Mouse (Mus musculus) neural tube, embryonic 13.5 days (tissue): ENCODE measurements around the gene Rsg1. TPM values are rescaled to one million over a fixed set of nuclear protein-coding genes. Genes with fewer than 3 reads are reported as not detected.

Experiments
- ATAC-seq: fragments of 200-750 bp; cut with Nextera tagmentation; 2 replicates; pipeline ENCODE4 v1.8.0; 2017; ENCODE audit warnings: low read depth, mild to moderate bottlenecking, moderate TSS enrichment, moderate library complexity
- H3K27ac ChIP-seq: fragments of 300-500 bp; sonication (generic); replicated peaks from 2 replicates; pipeline ENCODE4 v1.5.1; 2015; ENCODE audit warnings: moderate library complexity, mild to moderate bottlenecking, inconsistent platforms
- H3K27me3 ChIP-seq: fragments of 300-500 bp; sonication (generic); 2 replicates; pipeline ENCODE4 v1.6.1; 2015; ENCODE audit warnings: mild to moderate bottlenecking, inconsistent platforms
- H3K36me3 ChIP-seq: fragments of 300-500 bp; sonication (generic); 2 replicates; pipeline ENCODE4 v1.6.1; 2015; ENCODE audit warnings: mild to moderate bottlenecking, inconsistent platforms
- H3K4me1 ChIP-seq: fragments of 300-500 bp; sonication (generic); replicated peaks from 2 replicates; pipeline ENCODE4 v1.6.1; 2015; ENCODE audit warnings: inconsistent platforms
- H3K4me2 ChIP-seq: fragments of 300-500 bp; sonication (generic); 2 replicates; pipeline ENCODE4 v1.6.1; 2015; ENCODE audit warnings: inconsistent platforms, mild to moderate bottlenecking, moderate library complexity
- H3K4me3 ChIP-seq: fragments of 300-500 bp; sonication (generic); 2 replicates; pipeline ENCODE4 v1.5.1; 2015; ENCODE audit warnings: mild to moderate bottlenecking, inconsistent platforms
- H3K9ac ChIP-seq: fragments of 300-500 bp; sonication (generic); 2 replicates; pipeline ENCODE4 v1.6.1; 2015; ENCODE audit warnings: moderate library complexity, mild to moderate bottlenecking, inconsistent platforms
- H3K9me3 ChIP-seq: fragments of 300-500 bp; sonication (generic); 2 replicates; pipeline ENCODE4 v1.6.1; 2016; ENCODE audit warnings: inconsistent platforms
- WGBS: fragments of 180-500 bp; shearing (Covaris S2); methylation state at CpG from one replicate; pipeline ENCODE4 v1.1.7; 2015; 5-methylcytosine and 5-hydroxymethylcytosine counted together
- polyA plus RNA-seq: library from polyadenylated mRNA; unstranded; fragments of >200 nt; fragmentation: Nextera tagmentation; extraction: Ambion mirVana; gene quantifications from 2 replicates; pipeline ENCODE4 v1.2.1, GENCODE M21; 2015

Rsg1 gene
- polyA plus RNA-seq, 1 experiment from 2014 or later = 6.4 TPM

- Histone ChIP-seq H3K4me1 (peaks cover 22% of the 10 kb centered on the region), H3K4me3 (no peak overlapping the region), H3K9me3 (no peaks in the 10 kb centered on the region), H3K4me2 (no peak overlapping the region), H3K9ac (no peak overlapping the region), H3K36me3 (no peaks in the 10 kb centered on the region), H3K27ac (no peak overlapping the region), H3K27me3 (peaks cover 40% of the 10 kb centered on the region)
- WGBS = 69% methylated on average over 2 of the region's 2 CpGs
- no peak for ATAC-seq
These were observed 38.9 kb downstream of the Rsg1 start for GRCm38 (mm10) chr4:141252641-141253040.

GRCm38 (mm10) chr4:141254234-141254633, 40.5 kb downstream of the Rsg1 start:
- no peak overlapping the region for H3K4me3 ChIP-seq
- H3K36me3 ChIP-seq = no peaks in the 10 kb centered on the region
- peak overlapping the region; percentile 49 for H3K27ac ChIP-seq
- H3K4me2 ChIP-seq = no peak overlapping the region
- peak; percentile 51 for ATAC-seq
- peaks cover 12% of the 10 kb centered on the region for H3K4me1 ChIP-seq
- H3K27me3 ChIP-seq = peaks cover 24% of the 10 kb centered on the region
- no peaks in the 10 kb centered on the region for H3K9me3 ChIP-seq
- 57% methylated on average over 16 of the region's 16 CpGs for WGBS
- no peak overlapping the region for H3K9ac ChIP-seq

- Histone ChIP-seq H3K4me2 (no peak overlapping the region), H3K4me3 (no peak overlapping the region), H3K36me3 (no peaks in the 10 kb centered on the region), H3K27ac (no peak overlapping the region), H3K27me3 (0 out of 2 replicates have a peak, but pooled peaks cover 3% of the 10 kb centered on the region), H3K9me3 (no peaks in the 10 kb centered on the region), H3K9ac (no peak overlapping the region), H3K4me1 (peaks cover 12% of the 10 kb centered on the region)
- 67% methylated on average over 5 of the region's 5 CpGs for WGBS
- no peak for ATAC-seq
These were observed 43.7 kb downstream of the Rsg1 start for GRCm38 (mm10) chr4:141257440-141257839.

DNA sequence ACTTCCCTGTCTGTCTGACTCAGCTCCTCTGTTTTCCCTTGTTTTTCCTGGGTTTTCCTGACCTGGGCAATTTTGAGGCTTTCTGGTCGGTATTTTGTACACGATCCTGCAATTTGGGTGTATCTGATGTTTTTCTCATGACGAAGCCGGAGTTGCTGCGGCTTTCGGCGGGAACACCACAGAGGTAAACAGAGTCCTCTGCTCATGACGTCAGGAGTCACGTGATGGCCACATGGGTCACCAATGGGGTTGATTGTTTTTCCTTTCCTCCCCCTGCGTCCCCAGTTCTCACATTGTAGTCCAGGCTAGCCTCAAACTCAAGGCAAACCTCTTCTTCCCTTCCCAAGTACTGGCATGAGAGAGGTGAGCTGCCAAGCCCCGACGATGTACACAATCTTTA, 45.7 kb downstream of the Rsg1 start:
- Histone ChIP-seq H3K4me2 (no peak overlapping the region), H3K4me1 (peaks cover 7% of the 10 kb centered on the region), H3K36me3 (no peaks in the 10 kb centered on the region), H3K9ac (no peak overlapping the region), H3K4me3 (no peak overlapping the region), H3K27ac (no peak overlapping the region), H3K9me3 (no peaks in the 10 kb centered on the region), H3K27me3 (no peaks in the 10 kb centered on the region)
- ATAC-seq = no peak
- WGBS = 78% methylated on average over 12 of the region's 12 CpGs

- no peaks in the 10 kb centered on the region for H3K9me3 ChIP-seq
- WGBS = 63% methylated on average over 16 of the region's 16 CpGs
- H3K27ac ChIP-seq = no peak overlapping the region
- no peaks in the 10 kb centered on the region for H3K4me1 ChIP-seq
- no peak overlapping the region for H3K4me2 ChIP-seq
- H3K4me3 ChIP-seq = no peak overlapping the region
- no peaks in the 10 kb centered on the region for H3K27me3 ChIP-seq
- no peaks in the 10 kb centered on the region for H3K36me3 ChIP-seq
- H3K9ac ChIP-seq = no peak overlapping the region
- ATAC-seq = no peak
These were observed 46.4 kb downstream of the Rsg1 start for GRCm38 (mm10) chr4:141260007-141260723.

DNA sequence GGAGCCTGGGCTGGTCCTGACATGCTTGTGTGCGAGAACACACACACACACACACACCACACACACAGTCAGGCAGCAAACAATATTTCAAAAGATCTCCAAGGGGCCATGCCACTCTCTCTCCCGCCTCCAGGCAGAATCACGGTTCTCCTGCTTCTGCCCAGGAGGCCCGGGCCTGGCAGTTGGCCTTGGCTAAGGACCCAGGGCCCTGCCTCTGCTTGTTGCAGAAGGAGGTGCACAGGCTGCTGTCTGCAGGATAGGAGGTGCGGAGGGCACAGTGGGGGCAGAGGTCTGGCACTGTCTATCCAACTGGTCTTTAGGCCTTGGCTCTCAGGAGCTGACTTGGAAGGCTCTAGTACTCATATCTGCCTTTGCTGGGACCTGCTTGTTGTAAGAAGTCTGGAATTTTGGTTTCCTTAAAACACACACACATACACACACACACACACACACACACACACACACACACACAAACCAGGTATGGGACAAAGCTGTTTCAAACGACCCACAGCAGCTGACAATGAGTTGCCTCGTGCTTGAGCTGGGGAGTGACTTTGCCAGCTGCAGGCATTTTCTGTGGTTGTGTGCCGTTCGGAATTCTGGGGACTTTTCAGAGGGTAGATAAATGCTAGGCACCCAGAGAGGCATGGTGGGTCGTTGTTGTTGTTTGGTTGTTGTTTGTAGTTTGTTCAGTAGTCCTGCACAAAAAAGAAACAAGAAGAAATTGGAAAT, 49.3 kb downstream of the Rsg1 start:
- Histone ChIP-seq H3K9ac (no peak overlapping the region), H3K4me1 (no peaks in the 10 kb centered on the region), H3K27ac (no peak overlapping the region), H3K27me3 (no peaks in the 10 kb centered on the region), H3K9me3 (no peaks in the 10 kb centered on the region), H3K4me2 (no peak overlapping the region), H3K36me3 (no peaks in the 10 kb centered on the region), H3K4me3 (no peak overlapping the region)
- no peak for ATAC-seq
- 83% methylated on average over 10 of the region's 10 CpGs for WGBS

GRCm38 (mm10) chr4:141265979-141266637, 52.4 kb downstream of the Rsg1 start:
- H3K27me3 ChIP-seq = no peaks in the 10 kb centered on the region
- no peak overlapping the region for H3K27ac ChIP-seq
- WGBS = 85% methylated on average over 3 of the region's 3 CpGs
- no peaks in the 10 kb centered on the region for H3K9me3 ChIP-seq
- H3K4me2 ChIP-seq = no peak overlapping the region
- no peaks in the 10 kb centered on the region for H3K4me1 ChIP-seq
- no peak overlapping the region for H3K9ac ChIP-seq
- H3K4me3 ChIP-seq = no peak overlapping the region
- no peaks in the 10 kb centered on the region for H3K36me3 ChIP-seq
- no peak for ATAC-seq

- Histone ChIP-seq H3K4me2 (no peak overlapping the region), H3K4me1 (no peaks in the 10 kb centered on the region), H3K36me3 (no peaks in the 10 kb centered on the region), H3K9me3 (no peaks in the 10 kb centered on the region), H3K4me3 (no peak overlapping the region), H3K27me3 (no peaks in the 10 kb centered on the region), H3K9ac (no peak overlapping the region), H3K27ac (no peak overlapping the region)
- ATAC-seq = no peak
- WGBS = 74% methylated on average over 3 of the region's 3 CpGs
These were observed 53.5 kb downstream of the Rsg1 start for GRCm38 (mm10) chr4:141267250-141267649.

DNA sequence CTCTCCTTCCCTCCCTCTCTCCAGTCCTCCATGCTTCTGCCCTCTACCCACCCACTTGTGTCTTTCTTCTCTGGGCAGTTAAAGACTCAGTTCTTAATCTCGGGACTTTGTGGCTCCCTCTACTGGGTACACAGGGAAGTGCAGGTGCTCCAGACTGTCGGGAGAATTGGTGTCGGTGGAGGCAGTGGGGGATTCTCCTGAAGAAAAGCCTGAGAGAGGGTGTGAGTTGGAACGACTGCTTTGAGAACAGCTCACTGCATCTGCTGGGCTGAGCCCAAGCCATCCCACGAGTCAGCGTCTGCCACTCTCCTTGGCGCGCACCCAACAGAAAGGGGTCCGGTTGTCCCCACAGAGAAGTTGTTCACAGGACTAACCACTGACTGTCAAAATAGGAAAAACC, 54.1 kb downstream of the Rsg1 start:
- 47% methylated on average over 9 of the region's 9 CpGs for WGBS

GRCm38 (mm10) chr4:141268350-141268749, 54.6 kb downstream of the Rsg1 start:
- Histone ChIP-seq H3K9me3 (no peaks in the 10 kb centered on the region), H3K4me3 (no peak overlapping the region), H3K27me3 (no peaks in the 10 kb centered on the region), H3K27ac (no peak overlapping the region), H3K9ac (no peak overlapping the region), H3K36me3 (no peaks in the 10 kb centered on the region), H3K4me1 (peaks cover 4% of the 10 kb centered on the region; the same call in 1 of the 2 replicates), H3K4me2 (no peak overlapping the region)
- 83% methylated on average over 4 of the region's 4 CpGs for WGBS
- ATAC-seq = no peak

More for the DNA sequence above, 54.1 kb downstream of the Rsg1 start:
- Histone ChIP-seq H3K27me3 (no peaks in the 10 kb centered on the region), H3K4me3 (no peak overlapping the region), H3K27ac (no peak overlapping the region), H3K4me1 (peaks cover under 1% of the 10 kb centered on the region; the same call in 1 of the 2 replicates), H3K9me3 (no peaks in the 10 kb centered on the region), H3K36me3 (no peaks in the 10 kb centered on the region), H3K9ac (no peak overlapping the region), H3K4me2 (no peak overlapping the region)
- no peak for ATAC-seq

GRCm38 (mm10) chr4:141269080-141269479, 55.3 kb downstream of the Rsg1 start:
- H3K27me3 ChIP-seq = no peaks in the 10 kb centered on the region
- WGBS = 83% methylated on average over 6 of the region's 6 CpGs
- H3K4me1 ChIP-seq = peaks cover 4% of the 10 kb centered on the region; the same call in 1 of the 2 replicates
- no peaks in the 10 kb centered on the region for H3K36me3 ChIP-seq
- no peaks in the 10 kb centered on the region for H3K9me3 ChIP-seq
- no peak for ATAC-seq
- H3K9ac ChIP-seq = no peak overlapping the region
- no peak overlapping the region for H3K4me2 ChIP-seq
- H3K4me3 ChIP-seq = no peak overlapping the region
- H3K27ac ChIP-seq = no peak overlapping the region

DNA sequence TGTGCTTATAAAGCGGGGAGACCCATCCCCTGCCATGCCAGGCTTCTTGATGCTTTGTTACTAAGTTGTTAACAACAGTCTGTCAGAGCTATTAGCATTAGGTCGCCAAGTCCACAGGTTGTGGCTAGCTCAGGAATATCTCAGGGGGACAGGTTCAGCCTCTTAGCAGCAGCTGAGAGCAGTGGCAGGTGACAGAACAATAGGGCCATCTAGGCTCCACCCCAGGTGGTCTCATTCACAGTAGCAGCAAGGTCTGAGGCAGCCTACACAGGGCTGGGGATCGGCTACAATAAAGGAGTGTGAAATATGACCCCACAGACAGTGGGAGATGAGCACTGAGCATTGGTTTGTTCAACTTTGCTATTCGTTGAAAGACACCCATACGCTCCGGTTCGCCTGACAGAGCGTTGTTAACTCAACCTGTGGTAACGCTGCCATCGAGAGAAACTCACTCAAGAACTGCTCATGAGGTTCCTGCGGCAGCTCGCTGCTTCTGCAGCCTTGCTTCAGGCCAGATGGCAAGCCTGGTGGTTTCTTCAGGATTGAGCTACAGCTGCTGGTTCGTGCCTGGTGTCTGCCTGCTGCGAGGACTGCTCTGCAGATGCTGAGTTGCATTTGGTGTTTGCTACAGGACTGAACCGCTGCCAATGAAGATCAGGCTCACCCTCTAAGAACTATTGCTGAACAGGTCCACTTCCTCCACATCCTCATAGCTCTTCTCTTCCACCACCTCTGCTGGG, 56.6 kb downstream of the Rsg1 start:
- 48% methylated on average over 15 of the region's 15 CpGs for WGBS
- no peak overlapping the region for H3K27ac ChIP-seq
- no peaks in the 10 kb centered on the region for H3K9me3 ChIP-seq
- H3K9ac ChIP-seq = no peak overlapping the region
- no peak overlapping the region for H3K4me2 ChIP-seq
- H3K4me3 ChIP-seq = no peak overlapping the region
- ATAC-seq = no peak
- H3K36me3 ChIP-seq = no peaks in the 10 kb centered on the region
- peaks cover 15% of the 10 kb centered on the region for H3K4me1 ChIP-seq
- H3K27me3 ChIP-seq = no peaks in the 10 kb centered on the region
